8 mouse cellular contexts compared by ENCODE assay signal in genomic region chr2:91256256-91257125, GRCm38 (mm10). TPM values are rescaled to one million over a fixed set of nuclear protein-coding genes. Genes with fewer than 3 reads are reported as not detected.
A peak's percentile ranks its signal among the peaks of the same experiment; 100 is the strongest.
DNase-seq lines count a peak whose midpoint lies in the region; ATAC-seq and TF ChIP-seq lines count a peak whose summit lies in the region.

No protein-coding gene starts in this region.

- H3K27me3 ChIP-seq in hindbrain, embryonic 15.5 days = peaks cover 23% of the 10 kb centered on the region
- H3K27me3 ChIP-seq in liver, adult 2 months (ENCODE audit: control insufficient read depth, insufficient read depth, low read length) = no peaks in the 10 kb centered on the region
- H3K27me3 ChIP-seq in midbrain, postnatal 0 days (ENCODE audit: insufficient read depth, low read length) = 0 out of 2 replicates have a peak, but pooled peaks cover 10% of the 10 kb centered on the region

- TF ChIP-seq CTCF in liver, adult 2 months (IDR thresholded peaks at IDR 0.05; ENCODE audit: low read depth, low read length) = no peak
- no peak for TF ChIP-seq CTCF in midbrain, postnatal 0 days (IDR thresholded peaks at IDR 0.05)

- H3K79me2 ChIP-seq in liver, adult 2 months (ENCODE audit: control insufficient read depth, insufficient read depth, low read length) = peaks cover 14% of the 10 kb centered on the region; the same call in 1 of the 2 replicates

- peaks cover 29% of the 10 kb centered on the region for H3K4me1 ChIP-seq in hindbrain, embryonic 15.5 days (replicated peaks)
- H3K4me1 ChIP-seq in liver, adult 2 months (ENCODE audit: control insufficient read depth, insufficient read depth, low read length) = peaks cover 12% of the 10 kb centered on the region
- no peaks in the 10 kb centered on the region for H3K4me1 ChIP-seq in midbrain, postnatal 0 days (ENCODE audit: insufficient read depth, low read length)

- peak overlapping the region; percentile 44 for H3K4me3 ChIP-seq in hindbrain, embryonic 15.5 days
- H3K4me3 ChIP-seq in liver, adult 2 months (ENCODE audit: insufficient read depth, low read depth, low read length) = peak overlapping the region; percentile 98
- H3K4me3 ChIP-seq in midbrain, postnatal 0 days (ENCODE audit: low read depth, low read length) = peak overlapping the region; percentile 58

- DNase-seq in ovary, postnatal 10 days (ENCODE audit: low spot score) = peak; percentile 50
- no peak for DNase-seq in ovary, adult 18-20 months (ENCODE audit: low spot score)
- peak; percentile 83 for DNase-seq in cerebellum, adult 9-11 months
- DNase-seq in gastrocnemius, adult 8-10 months (ENCODE audit: low spot score in 2 of 2) = peak; percentile 60 to 63
- DNase-seq in liver, adult 2 months (ENCODE audit: extremely low read depth, low read depth, low spot score) = no peak
- DNase-seq in midbrain, postnatal 0 days (ENCODE audit: low spot score) = peak; percentile 37
- DNase-seq in urinary bladder, postnatal 14 days (ENCODE audit: low spot score) = peak; percentile 69

- peak overlapping the region; percentile 41 for H3K9ac ChIP-seq in hindbrain, embryonic 15.5 days
- peak overlapping the region; percentile 98 for H3K9ac ChIP-seq in liver, adult 2 months (ENCODE audit: low read depth, low read length)
- H3K9ac ChIP-seq in midbrain, postnatal 0 days (replicated peaks; ENCODE audit: low read length, poor library complexity, severe bottlenecking) = peak overlapping the region; percentile 56

- WGBS in hindbrain, embryonic 15.5 days = 2% methylated on average over 47 of the region's 52 CpGs
- WGBS in liver, adult 2 months = 1% methylated on average over 49 of the region's 52 CpGs
- under 1% methylated on average over 50 of the region's 52 CpGs for WGBS in midbrain, postnatal 0 days

- 0 out of 2 replicates have a peak, but pooled peaks have one; percentile 34 for TF ChIP-seq POLR2A in liver, adult 2 months (IDR thresholded peaks at IDR 0.05; ENCODE audit: extremely low read depth, insufficient read depth, low read length)

- H3K9me3 ChIP-seq in hindbrain, embryonic 15.5 days = no peaks in the 10 kb centered on the region
- H3K9me3 ChIP-seq in midbrain, postnatal 0 days (ENCODE audit: low read length) = no peaks in the 10 kb centered on the region

- peak overlapping the region; percentile 64 for H3K27ac ChIP-seq in hindbrain, embryonic 15.5 days (replicated peaks)
- H3K27ac ChIP-seq in liver, adult 2 months (replicated peaks; ENCODE audit: insufficient read depth, low read depth, low read length) = peak overlapping the region; percentile 88
- H3K27ac ChIP-seq in midbrain, postnatal 0 days (ENCODE audit: low read depth, low read length) = peak overlapping the region; percentile 12; the same call in 1 of the 2 replicates

- peak overlapping the region; percentile 89 for H3K4me2 ChIP-seq in hindbrain, embryonic 15.5 days
- peak overlapping the region; percentile 100 for H3K4me2 ChIP-seq in midbrain, postnatal 0 days (ENCODE audit: low read depth, low read length, poor library complexity, severe bottlenecking)

- no peaks in the 10 kb centered on the region for H3K36me3 ChIP-seq in hindbrain, embryonic 15.5 days
- H3K36me3 ChIP-seq in liver, adult 2 months (ENCODE audit: control insufficient read depth, insufficient read depth, low read length) = peaks cover 9% of the 10 kb centered on the region; the same call in 1 of the 2 replicates
- H3K36me3 ChIP-seq in midbrain, postnatal 0 days (ENCODE audit: insufficient read depth, low read length) = no peaks in the 10 kb centered on the region

- ATAC-seq in hindbrain, embryonic 15.5 days (ENCODE audit: low FRiP score, low read depth) = peak; percentile 43
- no peak; the same call in 1 of the 2 replicates for ATAC-seq in midbrain, postnatal 0 days (ENCODE audit: low FRiP score)

RNA-seq across cellular contexts. Expression of gene Pacsin3, which starts 0.7 kb away (rescaled TPM):
- 100 to 1,000 TPM; 324 to 413 (median 369) TPM for total RNA-seq in gastrocnemius, adult 8-10 months (2022)
- polyA plus RNA-seq in hindbrain, embryonic 15.5 days (2015; fragmentation: Nextera tagmentation; extraction: Ambion mirVana) = 17.0 and 17.7 TPM in 2 replicates
- total RNA-seq in liver, adult 2 months (2014; rRNA removed) = 24.6 and 28.1 TPM in 2 replicates
- polyA plus RNA-seq in liver, adult 2 months (2012; rRNA removed) = 65.1 and 68.9 TPM in 2 replicates
- total RNA-seq in midbrain, postnatal 0 days (2014; rRNA removed) = 17.5 and 22.6 TPM in 2 replicates
- polyA plus RNA-seq in midbrain, postnatal 0 days (2015; fragmentation: Nextera tagmentation; extraction: Ambion mirVana) = 17.7 and 18.7 TPM in 2 replicates

RNA-seq across cellular contexts. Expression of gene Arfgap2, which starts 8.3 kb away (rescaled TPM):
- 100 to 1,000 TPM; 170 to 194 (median 181) TPM for total RNA-seq in gastrocnemius, adult 8-10 months (2022)
- 65.1 and 65.3 TPM in 2 replicates for polyA plus RNA-seq in hindbrain, embryonic 15.5 days (2015; fragmentation: Nextera tagmentation; extraction: Ambion mirVana)
- 74.2 and 83.2 TPM in 2 replicates for total RNA-seq in liver, adult 2 months (2014; rRNA removed)
- 62.9 and 69.1 TPM in 2 replicates for polyA plus RNA-seq in liver, adult 2 months (2012; rRNA removed)
- 47.7 and 51.1 TPM in 2 replicates for total RNA-seq in midbrain, postnatal 0 days (2014; rRNA removed)
- 53.0 and 56.8 TPM in 2 replicates for polyA plus RNA-seq in midbrain, postnatal 0 days (2015; fragmentation: Nextera tagmentation; extraction: Ambion mirVana)

RNA-seq across cellular contexts. Expression of gene Ddb2, which starts 19.7 kb away (rescaled TPM):
- total RNA-seq in gastrocnemius, adult 8-10 months (2022) = 1 to 10 TPM; 1.2 to 3.5 (median 2.0) TPM
- 16.3 and 16.6 TPM in 2 replicates for polyA plus RNA-seq in hindbrain, embryonic 15.5 days (2015; fragmentation: Nextera tagmentation; extraction: Ambion mirVana)
- total RNA-seq in liver, adult 2 months (2014; rRNA removed) = 4.4 and 5.0 TPM in 2 replicates
- polyA plus RNA-seq in liver, adult 2 months (2012; rRNA removed) = 4.8 and 7.9 TPM in 2 replicates
- total RNA-seq in midbrain, postnatal 0 days (2014; rRNA removed) = 7.9 and 11.5 TPM in 2 replicates
- polyA plus RNA-seq in midbrain, postnatal 0 days (2015; fragmentation: Nextera tagmentation; extraction: Ambion mirVana) = 13.4 and 14.2 TPM in 2 replicates

RNA-seq across cellular contexts. Expression of gene Acp2, which starts 53.8 kb away (rescaled TPM):
- total RNA-seq in gastrocnemius, adult 8-10 months (2022) = 10 to 100 TPM; 10.2 to 11.1 (median 10.5) TPM
- polyA plus RNA-seq in hindbrain, embryonic 15.5 days (2015; fragmentation: Nextera tagmentation; extraction: Ambion mirVana) = 36.2 and 37.2 TPM in 2 replicates
- 23.9 and 25.5 TPM in 2 replicates for total RNA-seq in liver, adult 2 months (2014; rRNA removed)
- 35.8 and 45.0 TPM in 2 replicates for polyA plus RNA-seq in liver, adult 2 months (2012; rRNA removed)
- total RNA-seq in midbrain, postnatal 0 days (2014; rRNA removed) = 44.7 and 45.2 TPM in 2 replicates
- 35.1 and 36.4 TPM in 2 replicates for polyA plus RNA-seq in midbrain, postnatal 0 days (2015; fragmentation: Nextera tagmentation; extraction: Ambion mirVana)

RNA-seq across cellular contexts. Expression of gene Nr1h3, which starts 53.9 kb away (rescaled TPM):
- total RNA-seq in gastrocnemius, adult 8-10 months (2022) = 10 to 100 TPM; 20.7 to 31.4 (median 24.5) TPM
- 2.5 and 2.6 TPM in 2 replicates for polyA plus RNA-seq in hindbrain, embryonic 15.5 days (2015; fragmentation: Nextera tagmentation; extraction: Ambion mirVana)
- total RNA-seq in liver, adult 2 months (2014; rRNA removed) = 146 and 148 TPM in 2 replicates
- polyA plus RNA-seq in liver, adult 2 months (2012; rRNA removed) = 190 and 198 TPM in 2 replicates
- total RNA-seq in midbrain, postnatal 0 days (2014; rRNA removed) = 0.82 and 3.8 TPM in 2 replicates
- 0.70 and 1.9 TPM in 2 replicates for polyA plus RNA-seq in midbrain, postnatal 0 days (2015; fragmentation: Nextera tagmentation; extraction: Ambion mirVana)

Comparison
In these comparisons a context has a peak if more than half of its experiments do, and no peak if none do; other contexts are left out.
1. DNase-seq: peak in ovary, postnatal 10 days (single experiment), cerebellum, adult 9-11 months (single experiment), gastrocnemius, adult 8-10 months (2 of 2), midbrain, postnatal 0 days (single experiment) and urinary bladder, postnatal 14 days (single experiment); none in ovary, adult 18-20 months (single experiment) and liver, adult 2 months (single experiment).
2. H3K27ac ChIP-seq: peak in every context shown above with its lines; median percentile 88 in liver, adult 2 months; 64 in hindbrain, embryonic 15.5 days; 12 in midbrain, postnatal 0 days.
3. H3K4me3 ChIP-seq: peak in every context shown above with its lines; median percentile 98 in liver, adult 2 months; 58 in midbrain, postnatal 0 days; 44 in hindbrain, embryonic 15.5 days.
4. H3K9ac ChIP-seq: peak in every context shown above with its lines; median percentile 98 in liver, adult 2 months; 56 in midbrain, postnatal 0 days; 41 in hindbrain, embryonic 15.5 days.
5. RNA of gene Pacsin3, which starts 0.7 kb away (total RNA-seq): 324 to 413 TPM in gastrocnemius, adult 8-10 months; 24.6 to 28.1 TPM in liver, adult 2 months and 17.5 to 22.6 TPM in midbrain, postnatal 0 days; every median in the first group is over 10 times any median in the second.